Mouse (Mus musculus) MN1 (cell line): Measurements from ENCODE around the gene Erf.

ENCODE experiments used
- DNase-seq: peaks from one replicate; pipeline ENCODE4 v3.0.0-alpha.2; 2016; ENCODE audit warnings: low spot score

Erf gene

GRCm38 (mm10) chr7:25206094-25206830, 44.3 kb downstream of the Erf start:
- DNase-seq: no peak

DNA sequence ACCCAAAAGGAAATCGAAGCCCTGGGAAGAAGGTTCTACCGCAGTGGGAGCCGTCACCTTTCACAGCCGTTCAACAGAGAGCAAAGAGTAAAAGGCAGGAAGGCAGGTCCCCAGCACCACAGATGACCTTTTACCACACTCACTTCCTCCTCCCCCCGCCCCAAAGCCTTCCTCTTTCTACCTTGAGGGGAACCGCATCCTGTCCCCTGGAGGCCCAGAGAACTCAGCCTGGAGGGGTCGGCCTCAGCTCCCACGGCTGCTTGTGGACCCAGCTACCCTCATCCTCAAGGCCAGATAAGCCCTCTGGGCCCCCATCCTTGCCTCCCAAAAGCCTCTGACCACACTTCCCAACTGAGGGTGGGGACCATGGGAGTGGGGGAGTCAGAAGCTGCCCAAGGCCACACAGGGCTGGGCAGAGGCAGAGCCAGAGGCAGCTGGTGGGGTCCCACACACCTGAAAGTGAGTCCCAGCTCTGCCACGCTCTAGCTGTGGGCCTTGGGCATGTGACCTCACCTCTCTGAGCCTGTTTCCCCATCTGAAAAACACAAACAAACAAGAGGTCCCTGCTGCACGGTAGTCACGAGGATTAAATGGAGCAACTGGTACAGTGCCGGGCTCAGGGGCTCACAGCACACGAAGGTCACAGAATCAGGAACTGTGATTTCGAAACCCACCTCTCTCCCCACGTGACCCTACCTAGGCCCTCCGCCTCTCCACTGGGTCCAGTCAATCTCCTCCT, 45.0 kb downstream of the Erf start:
- no peak for DNase-seq

DNA sequence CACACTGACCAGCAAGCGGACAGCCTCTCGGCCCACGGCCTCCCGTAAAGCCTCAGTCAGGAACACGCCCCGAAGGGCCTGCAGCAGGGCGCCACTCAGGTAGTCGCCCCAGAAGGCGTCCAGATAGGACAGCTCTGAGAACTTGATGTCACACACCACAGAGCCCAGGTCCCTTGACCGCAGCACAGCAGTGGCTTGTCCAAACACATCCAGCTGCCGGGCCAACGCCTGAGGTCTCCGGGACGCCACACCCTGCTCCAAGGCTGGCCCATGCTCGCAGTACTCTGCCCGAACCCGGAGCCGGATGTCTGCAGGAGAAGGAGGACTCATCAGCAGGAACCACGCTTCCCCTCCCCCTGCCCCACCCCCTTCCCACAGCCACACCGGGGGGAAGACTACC, 46.9 kb downstream of the Erf start:
- no peak for DNase-seq

GRCm38 (mm10) chr7:25197384-25198018, 53.1 kb downstream of the Erf start:
- DNase-seq: peak; percentile 79

GRCm38 (mm10) chr7:25196107-25196506, 54.5 kb downstream of the Erf start:
- DNase-seq: no peak

DNA sequence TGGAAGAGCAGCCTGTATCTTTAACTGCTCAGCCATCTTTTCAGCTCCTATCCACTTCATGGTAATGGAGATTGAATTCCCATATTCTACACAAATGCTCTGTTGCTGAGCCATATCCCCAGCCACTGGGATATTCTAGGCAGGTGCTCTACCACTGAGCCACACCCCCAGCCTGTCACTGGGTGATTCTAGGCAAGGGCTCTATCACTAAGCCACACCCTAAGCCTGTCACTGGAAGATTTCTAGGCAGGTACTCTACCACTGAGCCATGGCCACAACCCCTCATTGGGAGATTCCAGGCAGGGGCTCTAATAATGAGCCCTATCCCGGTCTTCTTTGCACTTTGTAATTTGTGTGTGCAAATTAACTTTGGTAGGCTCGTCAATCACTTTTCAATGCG, 55.4 kb downstream of the Erf start:
- DNase-seq: no peak
